Mouse (Mus musculus): ENCODE measurements around the gene Bmi1. TPM values are rescaled to one million over a fixed set of nuclear protein-coding genes. Genes with fewer than 3 reads are reported as not detected.

Gene Bmi1
- polyA plus RNA-seq, 1 experiment: 3.1 TPM

DNA sequence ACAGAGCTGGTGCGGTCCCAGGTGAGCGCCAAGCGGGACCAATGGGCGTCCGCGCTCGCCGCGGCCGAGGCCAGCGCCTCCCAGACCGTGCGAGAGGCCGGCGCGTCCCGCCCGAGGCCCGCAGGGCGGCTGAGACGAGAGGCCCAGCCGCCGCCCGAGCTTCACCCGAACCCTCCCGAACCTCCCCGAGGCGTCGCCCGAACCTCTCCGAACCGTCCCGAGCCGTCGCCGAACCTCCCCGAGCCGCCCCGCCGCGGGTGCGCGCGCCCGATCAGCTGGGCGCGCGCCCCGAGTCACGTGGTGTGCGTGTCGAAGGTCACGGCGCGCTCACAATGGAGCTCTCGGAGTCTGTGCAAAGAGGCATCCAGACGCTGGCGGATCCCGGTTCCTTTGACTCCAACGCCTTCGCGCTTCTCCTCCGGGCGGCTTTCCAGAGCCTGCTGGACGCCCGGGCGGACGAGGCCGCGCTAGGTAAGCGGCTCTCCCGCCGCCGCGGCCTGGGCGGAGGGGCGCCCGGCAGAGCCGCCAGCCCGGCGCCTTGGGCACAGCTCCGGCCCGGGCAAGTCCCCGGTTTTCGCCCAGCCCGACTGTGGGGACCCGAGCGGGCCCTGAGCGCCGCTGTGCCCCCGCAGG, 4.6 kb upstream of the Bmi1 start, which contains the start of gene Commd3:
Gene Commd3, plus strand, starts transcription at position 252 of the 633 bp plus-strand sequence.
- TF ChIP-seq POLR2A (IDR thresholded peaks at IDR 0.05; ENCODE audit: low read depth, low read length) (peak; percentile 81; the same call in 1 of the 2 replicates), CTCF (IDR thresholded peaks at IDR 0.05; ENCODE audit: extremely low read depth, insufficient read length, insufficient replicate concordance, low read depth, low read length) (no peak)
- Histone ChIP-seq H3K4me1 (ENCODE audit: control insufficient read depth, insufficient read depth, insufficient read length, low read length) (no peaks in the 10 kb centered on the region; the same call in 1 of the 2 replicates), H3K36me3 (ENCODE audit: control insufficient read depth, insufficient read depth, low read length) (no peaks in the 10 kb centered on the region), H3K4me3 (ENCODE audit: low read depth, low read length) (peak within 1 kb of the TSS; percentile 79), H3K27me3 (ENCODE audit: control insufficient read depth, insufficient read depth, low read length) (peaks cover 10% of the 10 kb centered on the region), H3K27ac (ENCODE audit: insufficient read depth, low read depth, low read length) (peak within 1 kb of the TSS; percentile 84)
- under 1% methylated on average over 91 of the region's 91 CpGs for WGBS

DNA sequence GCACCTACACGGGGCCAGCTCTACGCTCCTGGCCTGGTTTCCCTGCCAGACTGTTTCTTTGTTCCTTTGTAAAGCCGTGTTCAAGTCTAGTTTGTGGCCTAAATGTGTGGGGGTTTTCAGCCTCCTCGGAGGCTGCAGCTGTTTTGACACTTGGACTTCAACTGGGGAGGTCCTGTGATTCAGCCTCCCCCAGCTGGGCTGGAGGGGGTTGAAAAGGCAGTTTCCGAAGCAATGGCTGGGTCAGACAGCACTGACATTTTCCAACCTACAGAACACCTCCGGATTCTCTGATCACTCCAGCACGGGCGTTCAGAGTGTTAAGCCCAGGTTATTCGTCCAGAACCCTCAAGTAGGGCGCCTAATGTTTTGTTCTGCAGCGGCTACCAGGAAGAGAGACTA, 4.1 kb upstream of the Bmi1 start:
- WGBS: under 1% methylated on average over 11 of the region's 11 CpGs
- Histone ChIP-seq H3K4me3 (ENCODE audit: low read depth, low read length) (peak overlapping the region; percentile 79), H3K27me3 (ENCODE audit: control insufficient read depth, insufficient read depth, low read length) (peaks cover 12% of the 10 kb centered on the region), H3K27ac (ENCODE audit: insufficient read depth, low read depth, low read length) (peak overlapping the region; percentile 84), H3K36me3 (ENCODE audit: control insufficient read depth, insufficient read depth, low read length) (no peaks in the 10 kb centered on the region), H3K4me1 (ENCODE audit: control insufficient read depth, insufficient read depth, insufficient read length, low read length) (no peaks in the 10 kb centered on the region; the same call in 1 of the 2 replicates)
- TF ChIP-seq POLR2A (IDR thresholded peaks at IDR 0.05; ENCODE audit: low read depth, low read length) (no peak), CTCF (IDR thresholded peaks at IDR 0.05; ENCODE audit: extremely low read depth, insufficient read length, insufficient replicate concordance, low read depth, low read length) (no peak)

DNA sequence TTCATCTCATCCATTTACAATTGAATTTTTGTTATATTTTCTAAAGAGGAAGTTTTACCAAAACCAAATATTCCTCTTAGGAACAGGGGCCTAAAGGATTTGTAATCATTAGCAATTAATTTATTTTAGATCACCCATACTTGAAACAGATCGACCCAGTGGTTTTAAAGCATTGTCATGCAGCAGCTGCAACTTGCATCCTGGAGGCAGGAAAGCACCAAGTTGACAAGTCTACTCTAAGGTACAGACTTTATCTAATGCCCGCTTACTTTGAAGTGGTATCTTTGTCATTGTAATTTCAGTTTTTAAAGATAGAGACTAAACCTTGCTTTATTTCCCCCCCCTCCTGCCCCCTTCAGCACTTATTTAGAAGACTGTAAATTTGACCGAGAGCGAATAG, 3.1 kb upstream of the Bmi1 start:
- no peak overlapping the region for H3K4me3 ChIP-seq (ENCODE audit: low read depth, low read length)
- TF ChIP-seq POLR2A (IDR thresholded peaks at IDR 0.05; ENCODE audit: low read depth, low read length) (no peak), CTCF (IDR thresholded peaks at IDR 0.05; ENCODE audit: extremely low read depth, insufficient read length, insufficient replicate concordance, low read depth, low read length) (no peak)
- 79% methylated on average over 4 of the region's 4 CpGs for WGBS
- peaks cover 16% of the 10 kb centered on the region for H3K27me3 ChIP-seq (ENCODE audit: control insufficient read depth, insufficient read depth, low read length)
- no peaks in the 10 kb centered on the region for H3K36me3 ChIP-seq (ENCODE audit: control insufficient read depth, insufficient read depth, low read length)
- no peaks in the 10 kb centered on the region; the same call in 1 of the 2 replicates for H3K4me1 ChIP-seq (ENCODE audit: control insufficient read depth, insufficient read depth, insufficient read length, low read length)
- no peak overlapping the region for H3K27ac ChIP-seq (ENCODE audit: insufficient read depth, low read depth, low read length)

DNA sequence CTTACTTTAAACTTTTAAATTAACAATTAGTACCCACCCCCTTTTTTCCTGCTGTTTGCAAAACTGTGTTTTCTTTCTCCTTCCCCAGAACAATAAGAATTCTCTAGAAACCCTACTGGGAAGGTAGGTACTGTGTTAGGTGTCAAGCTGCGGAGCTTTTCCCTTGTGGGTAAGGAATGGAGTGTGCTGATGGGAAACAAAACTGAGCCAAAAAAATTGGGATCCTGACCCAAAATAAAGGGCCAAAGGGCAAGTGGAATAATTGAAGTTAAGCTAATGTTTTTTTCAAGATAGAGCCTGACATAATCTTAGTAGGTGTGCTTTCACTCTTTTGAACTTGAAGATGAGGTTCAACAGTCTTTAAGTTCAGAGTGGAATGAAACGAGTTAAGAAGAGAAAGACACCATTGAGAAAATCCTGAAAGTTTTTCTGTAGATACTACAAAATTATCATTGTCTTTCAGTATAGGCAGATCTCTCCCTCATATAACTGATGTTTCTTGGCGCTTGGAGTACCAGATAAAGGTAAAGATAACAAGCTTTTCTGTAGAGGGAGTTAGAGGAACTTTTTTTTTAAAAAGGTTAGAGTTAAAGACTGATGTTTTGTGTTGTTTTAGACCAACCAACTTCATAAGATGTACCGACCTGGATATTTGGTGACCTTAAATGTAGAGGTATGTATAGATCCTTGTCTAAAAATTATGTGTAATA, 2.5 kb upstream of the Bmi1 start:
- no peak overlapping the region for H3K4me3 ChIP-seq (ENCODE audit: low read depth, low read length)
- H3K27me3 ChIP-seq (ENCODE audit: control insufficient read depth, insufficient read depth, low read length): peaks cover 21% of the 10 kb centered on the region
- H3K27ac ChIP-seq (ENCODE audit: insufficient read depth, low read depth, low read length): no peak overlapping the region
- H3K36me3 ChIP-seq (ENCODE audit: control insufficient read depth, insufficient read depth, low read length): no peaks in the 10 kb centered on the region
- no peaks in the 10 kb centered on the region; the same call in 1 of the 2 replicates for H3K4me1 ChIP-seq (ENCODE audit: control insufficient read depth, insufficient read depth, insufficient read length, low read length)
- WGBS: 90% methylated on average over 4 of the region's 4 CpGs
- TF ChIP-seq POLR2A (IDR thresholded peaks at IDR 0.05; ENCODE audit: low read depth, low read length) (no peak), CTCF (IDR thresholded peaks at IDR 0.05; ENCODE audit: extremely low read depth, insufficient read length, insufficient replicate concordance, low read depth, low read length) (no peak)

DNA sequence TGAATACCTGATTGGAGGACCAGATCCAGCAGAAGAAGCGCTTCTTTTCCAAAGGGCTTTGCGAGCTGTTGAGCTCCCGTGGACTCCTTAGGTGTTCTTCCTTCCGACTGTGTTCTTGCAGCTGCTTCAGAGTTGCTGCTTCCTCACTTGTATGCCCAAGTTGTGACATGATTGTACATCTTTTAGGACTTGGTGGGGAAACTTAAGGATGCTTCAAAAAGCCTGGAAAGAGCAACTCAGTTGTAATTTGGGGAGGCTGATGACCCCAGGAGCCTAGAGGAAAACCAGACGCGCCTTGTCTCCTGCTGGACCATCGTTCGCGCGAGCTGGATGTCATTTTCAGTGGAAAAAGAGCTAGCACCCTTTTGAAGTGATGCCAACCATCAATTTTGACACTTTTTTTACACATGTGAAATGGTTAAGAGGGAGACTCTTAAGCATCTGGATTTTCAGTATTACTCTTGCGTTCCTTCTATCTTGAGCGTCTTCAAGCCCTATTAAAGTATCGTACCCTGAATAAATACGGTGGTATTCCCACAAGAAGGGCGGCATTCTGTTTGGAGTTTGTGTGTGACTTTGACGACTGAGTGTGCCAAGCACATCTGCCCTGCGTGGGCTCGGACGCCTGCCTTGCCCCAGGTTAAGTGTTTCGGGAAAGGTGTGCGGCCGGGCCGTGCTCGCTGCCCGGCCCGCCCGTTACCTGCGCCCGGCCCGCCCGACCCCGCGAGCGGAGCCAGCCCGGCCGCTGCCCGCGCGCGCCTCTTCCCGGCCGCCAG, 949 bp upstream of the Bmi1 start:
- no peaks in the 10 kb centered on the region; the same call in 1 of the 2 replicates for H3K4me1 ChIP-seq (ENCODE audit: control insufficient read depth, insufficient read depth, insufficient read length, low read length)

DNA sequence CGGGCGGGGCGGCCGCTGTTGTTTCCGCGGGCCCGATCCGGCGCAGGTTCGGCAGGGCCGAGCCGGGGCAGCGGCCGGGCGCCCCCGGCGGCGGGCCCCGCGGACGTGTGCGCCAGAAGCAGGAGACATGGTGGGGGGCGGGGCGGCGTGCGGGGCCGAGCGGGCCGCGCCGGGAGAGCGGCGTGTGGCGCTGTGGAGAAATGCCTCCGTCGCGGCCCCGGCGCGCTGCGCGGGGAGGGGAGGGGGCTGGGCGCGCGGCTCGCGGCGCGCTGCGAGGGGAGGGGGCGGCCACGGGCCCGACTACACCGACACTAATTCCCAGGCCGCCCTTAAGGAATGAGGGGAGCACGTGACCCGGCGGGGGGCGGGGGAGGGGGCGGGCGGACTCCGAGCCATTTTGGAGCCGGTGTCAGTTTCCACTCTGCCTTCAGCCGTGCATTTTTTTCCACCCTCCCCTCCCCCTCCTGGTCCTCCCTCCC, 322 bp upstream of the Bmi1 start:
- Histone ChIP-seq H3K4me1 (ENCODE audit: control insufficient read depth, insufficient read depth, insufficient read length, low read length) (no peaks in the 10 kb centered on the region; the same call in 1 of the 2 replicates), H3K27ac (ENCODE audit: insufficient read depth, low read depth, low read length) (no peak overlapping the region), H3K36me3 (ENCODE audit: control insufficient read depth, insufficient read depth, low read length) (no peaks in the 10 kb centered on the region), H3K27me3 (ENCODE audit: control insufficient read depth, insufficient read depth, low read length) (peaks cover 26% of the 10 kb centered on the region), H3K4me3 (ENCODE audit: low read depth, low read length) (peak overlapping the region; percentile 69)
- WGBS: under 1% methylated on average over 35 of the region's 64 CpGs
- TF ChIP-seq POLR2A (IDR thresholded peaks at IDR 0.05; ENCODE audit: low read depth, low read length): no peak
- no peak for TF ChIP-seq CTCF (IDR thresholded peaks at IDR 0.05; ENCODE audit: extremely low read depth, insufficient read length, insufficient replicate concordance, low read depth, low read length)

More for the DNA sequence above, 949 bp upstream of the Bmi1 start:
- Histone ChIP-seq H3K27me3 (ENCODE audit: control insufficient read depth, insufficient read depth, low read length) (peaks cover 29% of the 10 kb centered on the region), H3K4me3 (ENCODE audit: low read depth, low read length) (peak overlapping the region; percentile 69), H3K36me3 (ENCODE audit: control insufficient read depth, insufficient read depth, low read length) (no peaks in the 10 kb centered on the region), H3K27ac (ENCODE audit: insufficient read depth, low read depth, low read length) (peak overlapping the region; percentile 39; the same call in 1 of the 2 replicates)
- no peak for TF ChIP-seq POLR2A (IDR thresholded peaks at IDR 0.05; ENCODE audit: low read depth, low read length)
- no peak for TF ChIP-seq CTCF (IDR thresholded peaks at IDR 0.05; ENCODE audit: extremely low read depth, insufficient read length, insufficient replicate concordance, low read depth, low read length)
- WGBS: 27% methylated on average over 42 of the region's 42 CpGs

Data from small intestine, adult 2 months (tissue).